Mouse (Mus musculus) spleen, embryonic (tissue): ENCODE data around the gene Bglap3.
"Not testable (repeated sequence)": the region's sequence is repeated elsewhere in the genome, so short reads cannot be mapped to it uniquely, and the experiment has no call there.

Experiments used
- CTCF ChIA-PET: fragments of 350-600 bp; sonication (Branson Sonifier 250); formaldehyde crosslinking; loops from one replicate; lab custom pipeline; 2022; lab: Charles Lee

Bglap3 gene

GRCm38 (mm10) chr3:88372643-88373042 is at the start of gene Bglap3:
Bglap3 (minus strand) TSS chr3:88372743.
- CTCF ChIA-PET, result not testable (repeated sequence)

DNA sequence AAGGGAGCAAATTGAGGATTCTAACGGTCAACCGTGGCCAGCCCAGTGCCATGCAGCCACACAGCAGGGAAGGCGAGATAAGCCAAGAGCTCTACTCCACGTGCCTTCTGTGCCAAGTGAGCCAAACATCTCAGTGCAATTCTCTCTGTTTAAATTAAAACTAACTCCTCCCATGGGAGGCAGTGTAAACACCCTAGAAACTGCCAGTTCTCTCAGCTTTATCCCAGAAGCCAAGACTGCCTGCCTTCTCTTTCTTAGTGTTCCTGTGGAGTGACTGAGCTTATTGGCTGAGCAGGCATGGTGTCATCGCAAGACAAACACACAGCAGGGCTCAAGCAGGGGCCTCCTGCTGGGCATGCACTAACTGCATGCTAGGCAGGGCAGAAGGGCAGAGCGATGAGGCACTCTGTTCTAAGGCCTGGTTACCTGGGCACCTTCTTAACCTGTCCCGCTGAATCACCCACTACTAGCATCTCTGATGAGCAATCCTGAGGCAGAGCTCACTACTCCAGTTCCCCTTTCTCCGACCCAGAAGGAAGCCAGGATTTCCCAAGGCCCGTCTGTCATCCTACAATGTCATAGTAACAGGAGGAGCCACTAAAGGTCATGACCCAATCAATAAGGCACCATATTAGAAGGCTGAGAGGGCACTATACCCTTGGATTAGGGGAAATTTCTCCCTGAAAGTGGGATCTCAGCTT is 49.6 kb upstream of the Bglap3 start:
- CTCF ChIA-PET, result no interaction called here

DNA sequence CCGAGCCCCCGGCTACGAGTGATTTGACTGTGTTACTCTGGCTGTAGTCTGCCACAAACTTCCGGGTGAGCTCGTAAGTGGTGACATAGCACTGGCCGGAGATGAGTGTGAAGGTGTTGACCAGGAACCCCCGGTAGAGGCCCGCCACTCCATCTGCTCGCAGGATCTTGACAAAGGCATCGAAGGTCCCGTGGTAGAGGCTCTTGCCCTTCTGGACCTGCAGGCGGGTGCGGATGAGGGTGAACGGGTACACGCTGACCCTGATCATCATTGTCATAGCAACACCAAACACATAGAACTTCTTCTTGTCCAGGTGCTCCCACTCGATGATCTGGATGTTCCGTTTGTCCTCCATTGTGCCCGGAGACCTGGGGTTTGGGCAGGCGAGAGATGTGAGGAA is 48.2 kb upstream of the Bglap3 start:
- CTCF ChIA-PET, result no interaction called here

GRCm38 (mm10) chr3:88418016-88418415 is 45.5 kb upstream of the Bglap3 start:
- CTCF ChIA-PET, result no interaction called here

- CTCF ChIA-PET, result no interaction called here
Observed at GRCm38 (mm10) chr3:88415668-88416067, 43.1 kb upstream of the Bglap3 start.

- CTCF ChIA-PET, result no interaction called here
Observed at GRCm38 (mm10) chr3:88412636-88413035, 40.1 kb upstream of the Bglap3 start.

DNA sequence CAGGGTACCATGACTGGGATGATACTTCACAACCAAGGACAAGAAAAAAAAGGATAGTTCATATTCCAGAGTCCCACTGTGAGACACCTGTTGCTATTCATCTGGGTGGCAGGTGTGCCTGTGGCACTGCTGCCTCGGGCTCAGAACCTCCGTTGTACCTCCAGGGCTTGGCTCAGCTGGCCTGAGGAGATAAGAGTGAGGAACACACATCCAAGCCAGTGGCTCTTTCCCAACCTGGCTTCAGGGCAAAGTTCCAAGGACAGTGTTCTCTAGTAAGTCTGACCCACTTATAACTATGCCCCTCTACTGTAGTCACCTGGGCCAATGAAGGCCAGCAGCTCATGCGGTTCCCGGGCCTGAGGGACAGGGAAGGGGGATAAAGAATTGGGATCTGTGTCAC is 39.1 kb upstream of the Bglap3 start:
- CTCF ChIA-PET, result no interaction called here

DNA sequence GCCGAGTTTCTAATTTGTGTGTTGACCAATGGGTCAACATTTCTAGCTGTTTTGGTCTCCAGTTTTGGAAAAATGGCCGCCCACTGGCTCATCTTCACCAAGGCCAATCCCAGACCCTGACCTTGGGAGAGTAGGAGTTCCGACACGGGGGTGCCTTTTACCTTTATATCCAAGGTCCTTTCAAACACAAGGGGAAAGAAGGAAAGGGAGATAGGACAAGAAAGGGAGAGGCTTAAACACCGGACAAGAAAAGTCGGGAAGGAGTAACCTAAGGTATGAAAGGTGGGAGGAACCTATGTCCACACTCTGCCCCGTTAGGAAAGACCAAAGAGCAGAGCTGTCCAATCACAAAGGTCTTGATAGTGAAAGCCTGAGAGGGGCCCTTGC is 38.1 kb upstream of the Bglap3 start:
- CTCF ChIA-PET, result interaction anchor here (0.7 to 1.0 kb wide), 4 partner anchors 13 to 253 kb away, joined by 3 to 6 read pairs (median 3); no protein-coding TSS in a partner anchor

GRCm38 (mm10) chr3:88409741-88410644 is 37.5 kb upstream of the Bglap3 start, which contains the start of gene Pmf1:
Pmf1 (minus strand) TSS chr3:88410331.
- CTCF ChIA-PET, result interaction anchor here (0.7 to 1.1 kb wide), 5 partner anchors 14 to 252 kb away, joined by 3 to 6 read pairs (median 3); no protein-coding TSS in a partner anchor

GRCm38 (mm10) chr3:88408953-88409352 is 36.4 kb upstream of the Bglap3 start:
- CTCF ChIA-PET, result interaction anchor here (0.5 kb wide), 1 partner anchor 328 kb away, joined by 5 read pairs; no protein-coding TSS in a partner anchor

GRCm38 (mm10) chr3:88407529-88407928 is 35.0 kb upstream of the Bglap3 start:
- CTCF ChIA-PET, result interaction anchor here (0.6 to 1.0 kb wide), 5 partner anchors 33 to 98 kb away, joined by 3 to 6 read pairs (median 4); no protein-coding TSS in a partner anchor

GRCm38 (mm10) chr3:88407090-88407489 is 34.5 kb upstream of the Bglap3 start:
- CTCF ChIA-PET, result interaction anchor here (0.6 to 1.0 kb wide), 3 partner anchors 74 to 98 kb away, joined by 3 to 4 read pairs (median 3); no protein-coding TSS in a partner anchor

DNA sequence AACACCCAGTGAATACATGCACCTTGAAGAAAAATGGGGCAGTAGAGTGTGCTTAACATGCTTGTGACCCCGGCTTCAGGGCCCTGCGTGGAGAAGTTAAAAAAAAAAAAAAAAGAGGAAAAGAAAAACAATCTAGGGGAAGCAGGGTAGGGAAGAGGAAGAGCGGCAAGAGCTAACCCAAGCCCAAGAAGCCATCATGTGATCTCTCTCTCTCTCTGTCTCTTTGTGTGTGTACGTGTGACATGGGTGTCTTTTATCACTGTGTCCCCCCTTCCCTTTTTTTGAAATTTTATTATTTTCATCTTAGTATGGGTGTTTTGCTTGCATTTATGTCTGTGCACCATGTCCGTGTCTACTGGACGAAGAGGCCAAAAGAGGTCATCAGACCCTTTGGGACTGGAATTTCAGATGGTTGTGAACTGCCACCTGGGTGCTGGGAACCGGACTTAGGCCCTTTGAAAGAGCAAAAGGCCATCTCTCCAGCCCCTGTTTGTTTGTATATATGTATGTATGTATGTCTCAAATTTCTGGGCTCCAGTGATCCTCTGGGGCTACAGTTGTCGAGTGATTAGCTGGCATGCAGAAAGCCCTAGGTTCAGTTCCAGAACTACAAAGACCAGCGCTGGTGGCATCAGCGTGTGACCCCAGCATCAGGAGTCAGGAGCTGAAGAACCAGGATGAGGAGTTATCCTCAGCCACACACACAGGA is 31.1 kb upstream of the Bglap3 start:
- CTCF ChIA-PET, result interaction anchor here (0.6 to 1.1 kb wide), 2 partner anchors 13 to 68 kb away, joined by 3 to 4 read pairs; no protein-coding TSS in a partner anchor

DNA sequence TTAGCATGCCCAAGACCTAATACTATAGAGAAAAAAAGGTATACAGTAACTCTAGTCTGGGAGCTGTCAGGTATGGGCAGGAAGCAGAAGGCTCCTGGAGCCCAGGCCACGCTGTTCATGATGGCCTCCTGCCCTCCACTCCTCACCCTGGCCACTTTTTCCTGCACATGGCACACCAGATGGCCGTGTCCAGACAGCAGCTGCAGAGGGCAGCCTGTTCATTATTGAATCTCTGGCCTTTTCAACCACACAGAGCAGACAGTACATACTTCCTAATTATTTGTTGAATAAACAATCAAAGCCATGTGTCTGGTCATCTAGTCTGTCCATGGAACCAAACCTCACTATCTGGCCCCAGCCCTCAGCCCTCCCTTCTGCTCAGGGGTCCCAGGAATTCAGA is 26.1 kb upstream of the Bglap3 start:
- CTCF ChIA-PET, result interaction anchor here (0.6 kb wide), 1 partner anchor 28 kb away, joined by 3 read pairs; no protein-coding TSS in a partner anchor

GRCm38 (mm10) chr3:88395742-88396141 is 23.2 kb upstream of the Bglap3 start:
- CTCF ChIA-PET, result no interaction called here

- CTCF ChIA-PET, result interaction anchor here (0.6 kb wide), 1 partner anchor 254 kb away, joined by 3 read pairs; no protein-coding TSS in a partner anchor
Observed at GRCm38 (mm10) chr3:88395288-88395687, 22.7 kb upstream of the Bglap3 start.

GRCm38 (mm10) chr3:88393776-88394375 is 21.3 kb upstream of the Bglap3 start:
- CTCF ChIA-PET, result no interaction called here

- CTCF ChIA-PET, result no interaction called here
Observed at GRCm38 (mm10) chr3:88384364-88384763, 11.8 kb upstream of the Bglap3 start, which contains the start of gene Bglap. Bglap (minus strand) TSS chr3:88384464.

- CTCF ChIA-PET, result not testable (repeated sequence)
Observed at GRCm38 (mm10) chr3:88382383-88382782, 9.8 kb upstream of the Bglap3 start.
